Mouse (Mus musculus): ENCODE results near the gene Bcar1. TPM values are rescaled to one million over a fixed set of nuclear protein-coding genes. Genes with fewer than 3 reads are reported as not detected.

Bcar1 gene
- polyA plus RNA-seq, 1 experiment, result 0.63 TPM

DNA sequence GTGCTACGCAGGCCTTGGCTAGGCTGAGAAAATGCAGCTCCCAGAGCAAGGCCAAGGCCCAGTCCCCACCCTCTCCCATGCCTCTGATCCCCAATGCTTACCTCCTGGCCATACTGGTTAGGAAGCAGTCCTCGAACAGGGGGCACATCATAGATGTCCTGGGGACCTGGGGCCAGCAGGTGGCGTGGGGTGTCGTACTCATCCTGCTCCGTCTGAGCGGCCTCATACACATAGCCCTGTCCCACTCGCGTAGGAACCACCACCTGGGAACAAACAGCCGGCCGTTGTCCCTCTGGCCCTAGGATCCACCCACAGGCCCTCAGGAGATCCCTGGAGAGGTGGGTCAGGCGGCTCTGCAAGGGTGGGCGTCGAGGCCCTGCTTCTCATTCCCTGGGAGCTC is 28.1 kb downstream of the Bcar1 start:
- TF ChIP-seq GATA1 (IDR thresholded peaks at IDR 0.05; ENCODE audit: low read length), result no peak

DNA sequence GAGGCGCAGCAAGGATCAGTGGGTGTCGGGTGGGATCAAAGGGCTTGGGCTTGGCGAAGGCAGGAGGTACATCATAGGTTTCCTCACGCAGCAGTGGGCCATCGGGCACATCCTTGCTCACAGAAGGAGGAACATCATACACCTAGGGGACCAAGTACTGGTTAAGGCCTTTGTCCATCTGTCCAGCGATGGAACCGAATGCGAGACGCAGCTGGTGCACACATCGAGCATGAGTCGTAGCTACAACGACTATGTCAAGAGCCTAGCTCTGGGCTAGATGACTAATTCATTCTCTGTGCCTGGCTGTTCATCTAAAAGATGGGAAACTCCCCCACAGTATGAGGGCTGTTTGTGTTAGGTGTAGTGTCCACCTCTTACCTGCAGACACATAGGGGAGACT is 29.3 kb downstream of the Bcar1 start:
- TF ChIP-seq GATA1 (IDR thresholded peaks at IDR 0.05; ENCODE audit: low read length), result no peak

DNA sequence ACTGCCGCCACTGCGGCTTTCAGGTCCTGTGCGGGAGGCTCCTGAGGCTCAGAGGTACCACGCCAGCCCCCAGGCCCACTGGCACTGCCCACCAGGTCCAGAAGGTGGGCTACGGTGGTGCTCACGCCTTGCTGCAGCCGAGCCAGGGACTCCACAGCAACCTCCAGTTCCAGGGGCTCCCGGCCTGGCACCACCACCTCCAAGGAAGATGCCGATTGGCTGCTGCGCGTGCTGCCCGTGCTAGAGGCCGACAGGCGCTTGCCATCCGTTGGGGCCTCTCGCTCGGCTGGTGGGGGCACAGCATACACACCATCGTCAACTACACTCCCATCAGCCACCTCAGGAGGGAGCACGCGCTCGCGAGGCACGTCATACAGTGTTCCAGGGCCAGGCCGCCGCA is 29.8 kb downstream of the Bcar1 start:
- no peak for TF ChIP-seq GATA1 (IDR thresholded peaks at IDR 0.05; ENCODE audit: low read length)

DNA sequence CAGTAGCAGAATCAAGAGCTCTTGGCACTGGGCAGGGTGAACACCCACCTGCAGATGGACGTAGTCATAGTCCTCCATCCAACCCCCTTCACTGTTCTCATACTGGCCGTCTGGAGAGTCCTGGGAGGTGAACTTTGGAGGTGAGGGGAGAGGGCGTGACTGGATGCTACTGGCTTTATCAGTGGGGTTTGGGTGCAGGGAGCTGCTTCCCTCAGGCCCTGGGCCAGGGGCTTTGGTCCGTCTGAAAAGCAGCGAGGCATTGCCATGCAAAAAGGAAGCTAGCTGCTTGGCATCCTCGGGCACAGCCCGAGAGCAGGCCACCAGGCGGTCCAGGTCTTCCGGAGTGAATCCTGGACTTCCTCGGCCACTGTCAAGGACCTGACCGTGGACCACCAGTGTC is 30.3 kb downstream of the Bcar1 start:
- no peak for TF ChIP-seq GATA1 (IDR thresholded peaks at IDR 0.05; ENCODE audit: low read length)

DNA sequence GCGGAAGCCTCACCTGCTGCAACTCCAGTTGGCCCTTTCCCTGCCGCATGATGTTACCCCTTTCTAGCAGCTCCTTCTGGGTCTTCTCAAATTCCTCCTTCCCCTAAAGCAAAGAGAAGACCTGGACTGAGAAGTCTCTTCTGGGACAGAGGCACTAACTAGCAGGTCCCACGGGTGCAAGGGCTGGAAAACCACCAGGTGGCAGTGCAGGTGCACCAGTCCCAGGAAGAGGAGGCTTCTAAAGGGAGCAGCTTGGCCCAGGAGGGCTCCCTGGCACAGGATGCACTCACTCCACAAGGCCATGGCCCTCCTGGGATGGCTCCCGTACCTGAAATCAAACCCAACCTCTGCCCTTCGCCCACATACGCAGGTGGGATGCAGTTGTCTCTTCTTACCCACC is 31.0 kb downstream of the Bcar1 start:
- TF ChIP-seq GATA1 (IDR thresholded peaks at IDR 0.05; ENCODE audit: low read length), result no peak

DNA sequence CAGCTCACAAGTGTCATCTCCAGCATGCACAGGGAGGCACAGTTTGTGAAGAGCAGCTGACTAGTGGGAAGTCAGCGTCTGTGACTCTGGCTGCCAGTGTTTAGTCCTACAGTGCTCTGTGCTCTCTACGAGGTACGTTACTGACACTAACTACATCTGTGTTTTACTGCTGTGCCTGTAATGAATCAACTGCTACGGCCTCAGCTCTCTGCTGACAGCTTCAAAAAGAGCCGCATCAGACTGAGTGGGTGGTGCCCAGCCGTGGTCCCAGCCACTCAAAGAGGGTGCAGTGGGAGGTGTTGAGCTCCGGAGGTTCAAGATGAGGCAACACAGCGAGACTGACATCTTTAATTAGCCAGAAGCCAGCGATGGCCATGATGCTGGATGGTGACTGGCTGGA is 31.5 kb downstream of the Bcar1 start:
- no peak for TF ChIP-seq GATA1 (IDR thresholded peaks at IDR 0.05; ENCODE audit: low read length)

DNA sequence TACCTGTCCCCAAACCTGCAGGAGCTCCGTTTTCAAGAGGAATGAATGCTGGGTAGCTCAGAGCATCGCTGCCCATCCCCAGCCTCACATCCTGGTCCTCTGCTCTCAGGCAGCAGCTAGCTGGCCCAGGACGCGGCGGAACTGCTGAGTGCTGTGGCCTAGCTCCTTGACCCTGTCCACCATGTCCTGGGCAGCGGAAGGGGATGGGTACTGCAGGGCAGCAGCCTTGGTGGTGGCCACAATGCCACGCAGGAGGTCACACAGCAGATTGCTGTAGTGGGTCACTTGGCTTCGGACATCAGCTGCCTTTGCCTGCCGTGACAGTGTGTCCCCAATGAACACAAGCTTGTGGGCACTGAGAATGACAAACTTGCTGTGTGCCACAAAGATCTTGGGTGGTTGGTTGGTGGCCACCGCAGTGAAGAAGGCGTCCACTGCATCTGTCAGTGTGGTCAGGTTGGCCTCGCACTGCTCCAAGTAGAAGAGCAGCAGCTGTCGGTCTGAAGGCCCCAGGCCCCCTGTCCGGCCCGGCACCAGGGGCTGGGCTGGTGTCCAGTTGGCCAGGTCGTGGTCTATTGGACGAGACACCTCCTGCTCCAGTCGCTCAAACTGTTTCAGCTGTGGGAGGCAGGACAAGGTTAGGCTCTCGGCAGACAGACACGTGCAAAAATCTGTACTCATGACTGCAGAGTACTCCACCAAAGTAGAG is 32.7 kb downstream of the Bcar1 start:
- no peak for TF ChIP-seq GATA1 (IDR thresholded peaks at IDR 0.05; ENCODE audit: low read length)

DNA sequence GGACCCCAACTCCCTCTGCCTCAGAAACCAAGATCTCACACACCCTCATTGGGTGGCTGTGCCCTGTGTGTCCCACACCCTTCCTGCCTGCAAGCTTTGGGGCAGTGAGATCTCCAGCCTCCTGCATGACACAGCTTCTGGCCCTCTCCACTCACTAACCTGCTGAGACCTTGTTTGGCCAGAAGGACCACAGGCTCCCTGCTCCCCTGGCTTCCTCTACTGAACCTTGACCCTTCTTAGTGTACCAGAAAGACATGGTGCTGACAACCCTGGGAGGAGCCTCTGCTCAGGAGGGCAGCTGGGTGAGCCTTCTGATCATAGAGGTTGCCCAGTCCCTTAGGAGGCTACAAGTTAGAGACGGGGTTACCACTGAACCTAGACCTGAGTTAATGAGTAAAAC is 34.4 kb downstream of the Bcar1 start:
- TF ChIP-seq GATA1 (IDR thresholded peaks at IDR 0.05; ENCODE audit: low read length), result no peak

DNA sequence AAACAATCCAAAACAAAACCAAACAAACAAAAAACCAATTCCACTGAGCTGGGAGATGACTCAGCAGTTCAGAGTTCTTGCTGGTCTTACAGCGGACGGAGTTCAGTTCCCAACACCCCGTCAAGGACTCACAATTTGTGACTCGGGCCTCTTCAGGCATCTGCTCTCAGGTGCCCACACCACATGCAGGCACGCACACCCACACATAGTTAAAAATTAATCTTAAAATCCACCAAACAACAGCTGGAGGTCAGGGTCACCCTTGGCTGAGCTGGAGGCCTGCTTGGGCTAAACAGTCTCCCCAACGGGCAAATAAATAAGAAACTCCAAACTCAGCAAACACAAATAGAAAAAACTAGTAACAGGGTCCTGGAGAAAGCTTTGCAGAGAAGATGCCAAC is 35.3 kb downstream of the Bcar1 start:
- TF ChIP-seq GATA1 (IDR thresholded peaks at IDR 0.05; ENCODE audit: low read length), result no peak

DNA sequence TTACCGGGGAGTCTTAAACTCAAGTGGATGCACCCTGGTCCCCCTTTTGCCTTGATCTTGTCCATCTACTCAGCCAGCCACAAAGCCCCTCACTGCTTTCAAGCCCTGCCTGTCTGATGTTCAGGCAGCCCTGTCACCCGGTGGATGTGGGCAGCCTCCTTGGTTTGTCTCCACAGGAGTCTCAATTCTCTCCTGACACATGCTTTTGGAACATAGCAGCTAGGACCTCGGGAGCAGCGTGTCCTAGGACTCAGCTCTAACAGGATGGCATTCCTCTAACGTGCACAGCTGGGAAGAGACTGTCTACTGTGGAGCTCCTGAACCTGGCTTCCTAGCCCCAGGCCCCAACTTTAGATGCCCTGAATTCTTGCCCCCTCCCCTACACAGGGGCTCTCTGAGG is 37.9 kb downstream of the Bcar1 start:
- no peak for TF ChIP-seq GATA1 (IDR thresholded peaks at IDR 0.05; ENCODE audit: low read length)

DNA sequence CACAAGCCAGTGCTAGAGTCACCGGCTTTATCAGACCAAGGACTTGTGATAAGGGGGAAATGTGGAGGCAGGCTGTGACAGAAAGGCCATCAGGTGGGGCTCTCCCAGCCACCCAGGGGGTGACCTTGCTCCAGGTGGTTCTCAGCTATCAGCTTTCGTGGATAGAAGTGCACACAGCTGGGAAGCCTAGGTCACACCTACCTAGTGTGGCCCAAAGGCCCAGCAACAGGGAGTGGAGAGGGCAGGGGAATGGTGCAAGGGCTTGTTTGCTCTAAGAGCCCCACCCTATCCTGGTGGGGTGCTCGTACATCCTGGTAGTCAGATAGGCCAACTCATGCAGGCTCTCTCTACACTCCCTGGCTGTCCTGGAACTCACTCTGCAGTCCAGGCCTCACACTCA is 38.4 kb downstream of the Bcar1 start:
- no peak for TF ChIP-seq GATA1 (IDR thresholded peaks at IDR 0.05; ENCODE audit: low read length)

DNA sequence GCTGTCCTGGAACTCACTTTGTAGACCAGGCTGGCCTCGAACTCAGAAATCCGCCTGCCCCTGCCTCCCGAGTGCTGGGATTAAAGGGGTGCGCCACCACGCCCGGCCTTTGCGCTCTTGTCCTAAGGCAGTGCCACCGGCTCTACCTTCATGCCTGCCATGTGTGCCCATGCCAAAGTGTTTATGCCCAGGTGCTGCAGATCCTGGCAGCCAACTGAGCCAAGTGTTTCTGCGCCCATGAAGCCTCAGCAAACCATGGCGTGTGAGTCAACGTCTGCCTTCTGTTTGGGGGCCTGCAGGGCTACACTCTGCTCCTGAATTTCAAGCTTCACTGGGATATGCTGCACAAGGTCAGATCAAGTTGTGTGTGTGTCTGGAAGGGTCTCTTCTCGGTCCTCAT is 39.0 kb downstream of the Bcar1 start:
- TF ChIP-seq GATA1 (IDR thresholded peaks at IDR 0.05; ENCODE audit: low read length), result no peak

DNA sequence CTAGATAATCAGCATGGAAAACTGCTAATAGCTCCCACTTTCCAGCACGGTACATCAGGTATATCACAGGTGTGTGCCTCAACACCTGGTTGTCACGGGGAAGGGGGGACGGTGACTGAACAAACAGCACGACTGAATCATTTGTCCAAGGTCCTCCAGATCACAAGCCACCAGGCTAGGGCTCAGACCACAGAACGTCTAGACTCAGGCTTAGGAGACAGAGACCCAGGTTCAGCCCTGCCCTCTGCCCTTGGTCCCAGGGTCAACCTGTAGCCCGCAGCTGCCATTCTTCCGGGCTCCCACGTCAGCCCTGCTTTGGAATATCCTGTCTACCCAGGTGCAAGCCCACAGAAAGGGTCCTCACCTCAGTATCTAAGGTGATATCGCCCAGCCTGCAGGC is 42.2 kb downstream of the Bcar1 start:
- TF ChIP-seq GATA1 (IDR thresholded peaks at IDR 0.05; ENCODE audit: low read length), result no peak

DNA sequence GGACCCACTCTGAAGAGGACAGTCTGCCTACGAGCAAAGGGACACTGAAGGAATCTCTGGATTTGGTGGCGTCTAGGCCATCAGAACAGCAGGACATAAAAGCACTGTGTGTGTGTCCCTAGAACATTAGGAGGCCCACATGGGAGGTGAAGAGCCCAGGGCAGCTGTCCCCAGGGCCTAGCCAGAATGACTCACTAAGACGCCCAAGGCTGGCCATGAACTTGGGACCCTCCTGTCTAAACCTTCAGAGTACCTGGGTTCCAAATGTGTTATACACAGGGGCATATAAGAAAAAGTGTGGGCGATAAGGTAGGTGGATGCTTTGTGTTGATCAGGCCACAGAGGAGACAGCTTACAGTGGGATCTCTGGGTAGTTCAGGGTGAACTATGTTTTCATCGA is 42.9 kb downstream of the Bcar1 start:
- no peak for TF ChIP-seq GATA1 (IDR thresholded peaks at IDR 0.05; ENCODE audit: low read length)

DNA sequence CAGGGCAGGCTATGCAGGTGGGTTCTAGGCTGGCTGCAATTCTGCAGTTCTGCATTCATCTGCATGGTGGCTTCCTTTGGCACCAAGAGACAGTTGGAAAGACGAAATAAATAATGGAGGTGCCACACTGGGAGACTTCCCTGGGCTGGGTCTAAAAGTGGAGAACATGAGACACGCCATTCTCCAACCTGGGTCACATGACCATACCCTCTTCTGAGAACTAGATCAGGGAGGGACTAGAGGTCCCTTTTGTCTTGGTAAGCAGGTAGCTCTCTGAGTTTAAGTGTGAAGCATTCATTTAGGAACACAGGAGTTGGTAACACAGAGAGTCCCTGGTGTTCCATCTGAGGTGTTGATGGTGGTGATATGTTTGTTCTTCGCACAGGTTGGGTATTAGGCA is 43.4 kb downstream of the Bcar1 start:
- no peak for TF ChIP-seq GATA1 (IDR thresholded peaks at IDR 0.05; ENCODE audit: low read length)

DNA sequence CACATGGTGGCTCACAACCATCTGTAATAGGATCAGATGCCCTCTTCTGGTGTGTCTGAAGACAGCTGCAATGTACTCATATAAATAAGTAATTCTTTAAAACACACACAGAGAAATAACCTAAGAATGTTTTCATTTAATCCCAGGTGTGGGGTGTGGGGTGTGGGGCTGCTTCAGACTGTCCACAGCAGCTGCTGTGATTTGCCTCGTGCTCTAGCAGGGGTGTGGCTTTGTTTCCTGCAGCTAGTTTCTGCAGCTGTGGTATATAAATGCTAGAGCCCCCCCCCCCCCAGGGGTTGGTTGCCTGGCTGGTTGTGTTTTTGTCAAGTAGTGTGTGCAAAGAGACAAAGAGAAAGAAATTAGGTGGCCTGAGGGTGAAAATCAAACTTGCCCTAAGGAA is 44.6 kb downstream of the Bcar1 start:
- no peak for TF ChIP-seq GATA1 (IDR thresholded peaks at IDR 0.05; ENCODE audit: low read length)

DNA sequence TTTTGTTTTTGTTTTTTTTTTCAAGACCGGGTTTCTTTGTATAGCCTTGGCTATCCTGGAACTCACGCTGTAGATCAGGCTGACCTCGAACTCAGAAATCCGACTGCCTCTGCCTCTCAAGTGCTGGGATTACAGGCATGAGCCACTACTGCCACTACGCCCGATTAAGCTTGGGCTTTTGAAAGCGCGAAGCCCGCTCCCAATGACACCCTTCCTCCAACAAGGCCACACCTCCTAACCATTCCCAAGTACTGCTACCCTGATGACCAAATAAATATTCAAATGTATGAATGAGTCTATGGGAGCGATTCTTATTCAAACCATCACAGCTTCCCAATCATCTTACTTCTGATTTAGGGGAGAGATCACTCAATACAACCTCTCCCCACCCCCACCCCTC is 46.0 kb downstream of the Bcar1 start:
- TF ChIP-seq GATA1 (IDR thresholded peaks at IDR 0.05; ENCODE audit: low read length), result no peak

DNA sequence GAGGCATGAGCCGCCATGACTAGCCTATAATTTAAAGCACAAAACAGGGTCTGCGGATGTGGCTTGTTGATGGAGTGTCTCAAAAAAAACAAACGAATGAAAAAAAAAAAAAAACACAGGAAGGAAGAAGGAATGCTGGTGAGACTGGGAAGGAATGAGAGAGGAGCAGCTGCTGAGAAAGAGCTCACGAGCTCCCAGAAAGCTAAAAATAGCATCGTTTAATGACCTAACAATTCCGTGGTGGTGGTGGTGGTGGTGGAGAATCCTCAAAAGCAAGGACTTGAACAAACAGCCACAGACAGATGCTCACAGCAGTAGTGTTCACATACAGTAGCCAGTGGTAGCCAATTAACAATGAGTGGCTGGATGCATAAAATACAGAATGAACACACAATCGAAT is 48.2 kb downstream of the Bcar1 start:
- no peak for TF ChIP-seq GATA1 (IDR thresholded peaks at IDR 0.05; ENCODE audit: low read length)
